Mouse (Mus musculus) C2C12 (cell line): Measurements from ENCODE around the gene Nckap5l.

Experiments
- CEBPB ChIP-seq: IDR thresholded peaks from one replicate; pipeline ENCODE4 v1.6.1; 2011; ENCODE audit warnings: low read depth, mild to moderate bottlenecking, control low read depth, moderate library complexity
- CTCF ChIP-seq: IDR thresholded peaks from one replicate; pipeline ENCODE4 v1.5.1; 2011; ENCODE audit not compliant: control insufficient read depth, insufficient read depth, insufficient read length

DNA sequence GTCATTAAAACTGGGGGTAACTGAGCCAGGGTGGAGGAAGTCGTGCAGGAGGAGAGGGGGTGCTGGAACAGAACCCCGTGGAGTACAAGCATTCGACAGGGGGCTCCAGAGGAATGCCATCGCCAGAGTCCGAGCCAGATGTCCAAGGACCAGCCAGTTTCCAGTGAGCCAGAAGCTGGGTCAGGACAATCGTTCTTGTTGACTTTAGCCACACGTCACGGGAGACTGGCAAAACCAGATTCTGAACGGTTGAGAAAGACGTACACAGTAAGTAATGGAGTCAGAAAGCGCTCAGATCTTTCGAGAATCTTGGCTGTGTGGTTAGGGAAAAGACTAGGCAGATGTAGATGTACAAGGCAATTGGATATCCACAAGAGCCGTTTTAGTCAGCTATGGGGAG, 5.6 kb upstream of the Nckap5l start:
- TF ChIP-seq CTCF (no peak), CEBPB (no peak)
